Mouse (Mus musculus) hindbrain, embryonic 12.5 days (tissue): ENCODE data around the gene Ndufb5. TPM values are rescaled to one million over a fixed set of nuclear protein-coding genes. Genes with fewer than 3 reads are reported as not detected.
"Not testable (repeated sequence)": the region's sequence is repeated elsewhere in the genome, so short reads cannot be mapped to it uniquely, and the experiment has no call there.

Experiments used
- ATAC-seq: fragments of 200-750 bp; cut with Nextera tagmentation; 2 replicates; pipeline ENCODE4 v1.8.0; 2017; ENCODE audit warnings: moderate TSS enrichment; ENCODE audit not compliant: low FRiP score
- H3K27ac ChIP-seq: fragments of 300-500 bp; sonication (generic); 2 replicates; pipeline ENCODE4 v1.5.1; 2016; ENCODE audit warnings: mild to moderate bottlenecking
- H3K27me3 ChIP-seq: fragments of 300-500 bp; sonication (generic); 2 replicates; pipeline ENCODE4 v1.6.1; 2016; ENCODE audit warnings: mild to moderate bottlenecking
- H3K36me3 ChIP-seq: fragments of 300-500 bp; sonication (generic); 2 replicates; pipeline ENCODE4 v1.6.1; 2016; ENCODE audit warnings: mild to moderate bottlenecking
- H3K4me1 ChIP-seq: fragments of 300-500 bp; sonication (generic); 2 replicates; pipeline ENCODE4 v1.6.1; 2016
- H3K4me2 ChIP-seq: fragments of 300-500 bp; sonication (generic); replicated peaks from 2 replicates; pipeline ENCODE4 v1.6.1; 2016; ENCODE audit warnings: mild to moderate bottlenecking
- H3K4me3 ChIP-seq: fragments of 300-500 bp; sonication (generic); 2 replicates; pipeline ENCODE4 v1.5.1; 2016; ENCODE audit warnings: mild to moderate bottlenecking
- H3K9ac ChIP-seq: fragments of 300-500 bp; sonication (generic); 2 replicates; pipeline ENCODE4 v1.6.1; 2016; ENCODE audit warnings: mild to moderate bottlenecking, moderate library complexity
- H3K9me3 ChIP-seq: fragments of 300-500 bp; sonication (generic); replicated peaks from 2 replicates; pipeline ENCODE4 v1.6.1; 2016; ENCODE audit warnings: mild to moderate bottlenecking
- WGBS: fragments of 180-500 bp; shearing (Covaris S2); methylation state at CpG from one replicate; pipeline ENCODE4 v1.1.7; 2016; 5-methylcytosine and 5-hydroxymethylcytosine counted together
- polyA plus RNA-seq: library from polyadenylated mRNA; unstranded; fragments of >200 nt; fragmentation: Nextera tagmentation; extraction: Ambion mirVana; gene quantifications from 2 replicates; pipeline ENCODE4 v1.2.1, GENCODE M21; 2016

Ndufb5 gene
- polyA plus RNA-seq, 1 experiment from 2014 or later: 293 TPM

DNA sequence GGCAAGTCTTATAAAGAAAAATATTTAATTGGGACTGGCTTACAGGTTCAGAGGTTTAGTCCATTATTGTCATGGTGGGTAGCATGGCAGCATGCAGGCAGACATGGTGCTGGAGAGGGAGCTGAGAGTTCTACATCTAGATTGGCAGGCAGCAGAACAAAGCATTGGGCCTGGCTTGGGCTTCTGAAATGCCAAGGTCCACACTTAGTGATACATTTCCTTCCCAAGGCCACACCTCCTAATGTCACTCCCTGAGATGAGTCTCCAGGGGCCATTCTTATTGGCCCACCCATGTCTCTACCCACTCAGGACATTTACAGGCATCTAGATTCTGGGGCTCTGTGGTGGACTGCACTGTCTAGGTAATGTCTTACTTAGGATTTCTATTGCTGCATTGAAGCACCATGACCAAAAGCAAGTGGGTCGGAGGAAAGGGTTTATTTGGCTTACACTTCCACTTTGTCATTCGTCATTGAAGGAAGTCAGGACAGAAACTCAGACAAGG lies 5.5 kb downstream of the Ndufb5 start:
- no peak for ATAC-seq
- Histone ChIP-seq H3K27me3 (no peaks in the 10 kb centered on the region), H3K9me3 (no peaks in the 10 kb centered on the region), H3K27ac (no peak overlapping the region), H3K4me1 (peaks cover 12% of the 10 kb centered on the region), H3K36me3 (peaks cover 38% of the 10 kb centered on the region), H3K9ac (no peak overlapping the region), H3K4me3 (no peak overlapping the region), H3K4me2 (no peak overlapping the region)
- WGBS: 92% methylated on average over 2 of the region's 2 CpGs

DNA sequence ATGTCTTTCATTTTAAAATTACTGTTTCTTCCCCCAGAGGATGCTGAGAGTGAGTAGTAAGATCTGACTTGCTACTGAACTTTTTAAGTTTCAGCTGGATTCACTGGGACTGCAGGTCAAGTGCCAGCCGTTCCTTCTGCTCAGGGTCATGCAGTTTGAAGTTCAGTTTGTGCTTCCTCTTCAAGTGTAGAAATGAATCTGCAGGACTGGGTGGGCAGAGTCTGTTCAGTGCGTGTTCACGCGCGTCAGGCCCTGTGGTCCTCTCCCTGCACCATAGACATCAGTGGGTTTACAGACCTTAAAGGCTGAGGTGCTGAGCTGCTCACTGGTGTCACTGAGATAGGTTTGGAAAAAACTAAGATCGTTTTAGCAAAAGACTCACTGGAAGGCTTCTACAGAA lies 8.2 kb downstream of the Ndufb5 start:
- WGBS: 92% methylated on average over 6 of the region's 6 CpGs
- H3K27ac ChIP-seq: no peak overlapping the region
- no peaks in the 10 kb centered on the region for H3K27me3 ChIP-seq
- no peaks in the 10 kb centered on the region for H3K9me3 ChIP-seq
- no peak for ATAC-seq
- peaks cover 58% of the 10 kb centered on the region for H3K36me3 ChIP-seq
- H3K4me3 ChIP-seq: no peak overlapping the region
- H3K4me2 ChIP-seq: no peak overlapping the region
- no peaks in the 10 kb centered on the region for H3K4me1 ChIP-seq
- H3K9ac ChIP-seq: no peak overlapping the region

DNA sequence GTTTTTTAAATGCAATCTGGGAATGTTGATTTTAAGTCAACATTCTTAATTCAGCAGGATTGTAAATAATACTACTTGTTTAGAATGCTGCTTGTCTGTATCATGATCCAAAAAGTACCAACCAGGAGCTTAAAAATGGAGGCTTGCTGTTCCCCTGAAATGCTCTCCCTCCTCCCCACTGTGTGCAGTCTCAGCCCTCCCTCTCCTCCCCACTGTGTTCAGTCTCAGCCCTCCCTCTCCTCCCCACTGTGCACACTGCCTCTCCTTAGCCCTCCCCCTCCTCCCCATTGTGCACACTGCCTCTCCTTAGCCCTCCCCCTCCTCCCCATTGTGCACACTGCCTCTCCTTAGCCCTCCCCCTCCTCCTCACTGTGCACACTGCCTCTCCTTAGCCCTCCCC lies 8.6 kb downstream of the Ndufb5 start:
- not testable (repeated sequence) for ATAC-seq
- H3K36me3 ChIP-seq: peaks cover 62% of the 10 kb centered on the region

DNA sequence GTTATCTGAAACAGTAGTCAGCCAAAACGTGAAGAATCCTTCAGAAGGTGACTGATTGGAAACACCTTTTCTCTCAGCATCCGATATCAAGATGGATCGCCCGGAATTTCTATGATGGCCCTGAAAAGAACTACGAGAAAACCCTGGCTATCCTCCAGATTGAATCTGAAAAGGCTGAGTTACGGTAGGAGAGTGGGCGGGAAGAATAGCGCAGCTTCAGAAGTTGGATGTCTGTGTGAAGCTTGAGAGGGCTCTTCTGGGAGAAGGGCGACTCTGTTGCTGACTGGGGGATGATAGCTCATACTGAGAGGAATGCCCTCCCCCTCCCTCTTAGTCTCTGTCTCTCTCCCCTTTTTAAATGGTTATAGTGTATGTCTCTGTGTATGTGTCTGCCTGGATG lies 11.6 kb downstream of the Ndufb5 start:
- no peak for ATAC-seq
- H3K4me1 ChIP-seq: no peaks in the 10 kb centered on the region
- H3K36me3 ChIP-seq: peaks cover 74% of the 10 kb centered on the region
- no peak overlapping the region for H3K4me3 ChIP-seq
- H3K9ac ChIP-seq: no peak overlapping the region
- H3K27ac ChIP-seq: no peak overlapping the region
- WGBS: 91% methylated on average over 9 of the region's 9 CpGs
- H3K27me3 ChIP-seq: no peaks in the 10 kb centered on the region
- no peaks in the 10 kb centered on the region for H3K9me3 ChIP-seq
- H3K4me2 ChIP-seq: no peak overlapping the region

More for the DNA sequence above, 8.6 kb downstream of the Ndufb5 start:
- not testable (repeated sequence) for H3K27me3 ChIP-seq, H3K9me3 ChIP-seq, H3K4me3 ChIP-seq, H3K9ac ChIP-seq, H3K4me2 ChIP-seq, H3K4me1 ChIP-seq, H3K27ac ChIP-seq

DNA sequence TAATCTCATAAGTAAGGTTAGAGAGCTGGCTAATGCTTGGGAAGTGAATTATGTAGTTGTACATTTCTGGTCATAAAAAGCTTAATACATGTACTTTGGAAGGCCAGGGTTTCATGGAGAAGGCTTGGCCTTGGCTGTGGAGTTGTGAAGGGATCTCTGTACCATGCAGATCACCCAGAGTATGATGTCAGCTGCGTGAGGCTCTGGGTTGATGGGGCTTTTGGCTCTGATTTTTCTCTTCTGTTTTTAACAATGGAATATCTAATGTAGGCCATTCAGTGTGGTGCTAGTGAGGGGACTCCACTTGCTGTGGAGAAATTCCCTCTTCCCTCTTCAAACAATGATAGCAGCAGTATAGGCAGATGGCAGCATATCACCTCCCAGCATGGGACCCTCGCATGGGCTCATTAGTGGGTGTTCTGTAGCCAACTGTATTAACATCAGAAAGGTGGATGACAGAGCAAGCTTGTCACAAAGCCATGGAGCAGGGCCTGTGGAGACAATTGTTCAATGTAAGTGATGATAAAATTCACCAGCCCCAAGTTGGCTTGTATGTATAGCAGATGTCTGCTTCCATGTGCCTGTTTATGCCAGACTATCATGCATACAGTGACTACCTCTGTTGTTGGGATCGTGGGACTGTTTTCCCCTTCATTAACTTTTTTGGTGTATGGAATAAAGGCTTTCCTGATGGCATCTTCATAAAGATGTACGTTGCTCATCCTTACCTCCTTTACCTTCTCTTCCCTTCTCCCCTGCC lies 13.2 kb downstream of the Ndufb5 start:
- no peaks in the 10 kb centered on the region for H3K27me3 ChIP-seq
- H3K9me3 ChIP-seq: no peaks in the 10 kb centered on the region
- 80% methylated on average over 4 of the region's 4 CpGs for WGBS
- H3K27ac ChIP-seq: no peak overlapping the region
- no peak for ATAC-seq
- H3K4me1 ChIP-seq: no peaks in the 10 kb centered on the region
- H3K4me2 ChIP-seq: no peak overlapping the region
- no peak overlapping the region for H3K9ac ChIP-seq
- peaks cover 80% of the 10 kb centered on the region for H3K36me3 ChIP-seq
- no peak overlapping the region for H3K4me3 ChIP-seq

DNA sequence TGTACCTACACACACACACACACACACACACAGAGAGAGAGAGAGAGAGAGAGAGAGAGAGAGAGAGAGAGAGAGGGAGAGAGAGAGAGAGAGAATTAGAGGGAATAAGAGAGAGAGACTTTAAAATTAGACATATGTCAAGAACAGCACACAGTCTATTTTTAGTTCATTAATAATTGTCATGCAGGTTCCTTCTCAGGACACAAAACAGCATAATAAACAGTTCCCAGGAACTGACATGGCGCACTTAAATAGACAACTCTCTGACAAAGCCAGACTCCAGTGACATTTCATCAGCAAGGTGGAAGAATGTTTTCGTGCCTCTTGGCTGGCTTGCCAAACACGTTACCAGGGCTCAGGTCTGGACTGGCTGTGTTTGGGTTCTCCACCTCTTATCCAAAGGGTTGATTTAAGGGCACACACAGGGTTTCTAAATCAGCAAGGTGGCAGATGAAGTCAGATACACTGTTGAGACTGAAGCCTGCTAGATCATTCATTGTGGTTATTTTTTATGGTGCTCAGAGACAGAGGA lies 17.7 kb downstream of the Ndufb5 start:
- 92% methylated on average over 3 of the region's 3 CpGs for WGBS

DNA sequence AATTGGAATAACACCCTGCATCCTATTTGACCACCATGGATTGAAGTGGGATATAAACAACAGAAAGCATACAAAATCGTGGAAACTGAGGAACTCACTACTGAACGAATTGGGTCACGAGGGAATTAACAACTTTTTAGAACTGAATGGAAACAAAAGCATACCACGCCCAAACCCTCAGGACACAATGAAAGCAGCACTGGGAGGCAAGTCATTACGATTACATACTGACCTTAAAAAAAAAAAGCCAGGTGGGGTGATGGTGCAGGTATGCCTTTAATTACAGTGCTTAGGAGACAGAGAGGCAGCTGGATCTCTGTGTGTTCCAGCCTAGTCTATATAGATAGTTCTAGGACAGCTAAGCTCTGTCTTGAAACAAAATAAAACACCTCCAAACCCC lies 22.4 kb downstream of the Ndufb5 start:
- Histone ChIP-seq H3K36me3 (peaks cover 6% of the 10 kb centered on the region), H3K4me1 (no peaks in the 10 kb centered on the region), H3K4me3 (no peak overlapping the region), H3K9me3 (no peaks in the 10 kb centered on the region), H3K9ac (no peak overlapping the region), H3K27ac (no peak overlapping the region), H3K27me3 (no peaks in the 10 kb centered on the region), H3K4me2 (no peak overlapping the region)
- 72% methylated on average over 5 of the region's 5 CpGs for WGBS
- ATAC-seq: no peak

More for the DNA sequence above, 17.7 kb downstream of the Ndufb5 start:
- Histone ChIP-seq H3K4me1 (no peaks in the 10 kb centered on the region), H3K9me3 (no peaks in the 10 kb centered on the region), H3K27me3 (no peaks in the 10 kb centered on the region), H3K9ac (no peak overlapping the region), H3K4me2 (no peak overlapping the region), H3K36me3 (peaks cover 48% of the 10 kb centered on the region), H3K27ac (no peak overlapping the region), H3K4me3 (no peak overlapping the region)
- ATAC-seq: no peak

DNA sequence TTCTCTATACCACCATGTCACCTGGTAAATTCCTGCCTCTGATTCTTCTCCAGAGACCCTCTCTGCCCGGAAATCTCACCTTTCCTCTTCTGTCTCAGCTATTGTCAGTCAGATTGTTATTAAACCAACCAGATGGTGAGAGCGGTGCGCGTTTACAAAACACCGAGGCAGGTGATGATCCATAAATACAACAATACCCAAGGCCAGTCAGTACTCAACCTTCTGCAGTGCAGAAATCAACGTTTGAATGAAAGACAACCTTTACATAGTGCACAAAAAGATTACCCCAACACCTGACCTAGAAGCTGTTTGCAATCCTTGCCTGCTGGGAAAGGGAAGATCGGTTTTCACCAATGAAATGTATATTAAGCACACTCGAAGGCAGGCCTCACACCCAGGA lies 26.2 kb downstream of the Ndufb5 start:
- Histone ChIP-seq H3K36me3 (no peaks in the 10 kb centered on the region), H3K9ac (no peak overlapping the region), H3K27me3 (no peaks in the 10 kb centered on the region), H3K4me3 (no peak overlapping the region), H3K4me1 (no peaks in the 10 kb centered on the region), H3K4me2 (no peak overlapping the region), H3K9me3 (no peaks in the 10 kb centered on the region), H3K27ac (no peak overlapping the region)
- no peak for ATAC-seq
- 56% methylated on average over 8 of the region's 8 CpGs for WGBS

DNA sequence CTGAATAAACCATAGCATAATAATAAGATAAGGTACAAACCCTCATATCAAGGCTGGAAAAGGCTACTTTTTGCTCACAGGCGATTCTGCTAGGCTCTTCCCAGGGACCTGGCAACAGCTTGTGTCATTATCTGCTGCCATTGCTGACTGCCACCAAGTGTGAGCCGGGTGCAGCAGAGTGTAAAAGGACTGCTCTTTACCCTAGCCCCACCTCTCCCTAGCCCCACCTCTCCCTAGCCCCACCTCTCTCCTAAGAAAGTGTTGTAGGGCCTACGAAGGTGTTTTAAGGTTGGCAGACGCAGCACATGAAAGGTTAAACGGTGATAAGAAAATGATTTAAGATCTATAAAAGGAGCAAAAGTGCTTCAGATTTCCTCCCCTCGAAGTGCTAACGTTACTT lies 27.1 kb downstream of the Ndufb5 start:
- H3K4me1 ChIP-seq: no peaks in the 10 kb centered on the region
- no peak for ATAC-seq
- H3K4me3 ChIP-seq: no peak overlapping the region
- H3K36me3 ChIP-seq: no peaks in the 10 kb centered on the region
- no peak overlapping the region for H3K9ac ChIP-seq
- H3K27ac ChIP-seq: no peak overlapping the region
- H3K4me2 ChIP-seq: no peak overlapping the region
- no peaks in the 10 kb centered on the region for H3K9me3 ChIP-seq
- WGBS: 51% methylated on average over 7 of the region's 7 CpGs
- no peaks in the 10 kb centered on the region for H3K27me3 ChIP-seq

DNA sequence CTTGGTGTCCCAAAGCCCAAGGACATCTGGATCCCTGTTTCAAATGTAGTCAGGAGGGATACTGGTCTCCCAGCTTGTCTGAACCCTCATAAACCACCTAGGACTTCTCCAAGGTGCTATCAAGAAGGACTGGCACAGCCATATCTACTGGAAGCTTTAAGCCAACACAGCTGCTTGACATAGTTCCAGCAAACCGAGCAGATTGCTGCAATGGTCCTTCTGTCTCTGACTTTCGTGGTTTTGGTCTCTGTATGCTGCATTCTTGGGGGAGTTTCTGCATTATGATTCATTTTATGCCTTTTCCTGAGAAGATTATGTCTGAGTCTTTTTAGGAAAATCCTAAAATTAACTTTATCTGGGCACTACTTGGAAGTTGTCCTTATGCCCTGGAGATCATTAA lies 34.0 kb downstream of the Ndufb5 start:
- no peak overlapping the region for H3K4me3 ChIP-seq
- H3K27ac ChIP-seq: no peak overlapping the region
- H3K9ac ChIP-seq: no peak overlapping the region
- 87% methylated on average over 2 of the region's 2 CpGs for WGBS
- H3K9me3 ChIP-seq: no peaks in the 10 kb centered on the region
- H3K4me1 ChIP-seq: no peaks in the 10 kb centered on the region
- no peak for ATAC-seq
- H3K4me2 ChIP-seq: no peak overlapping the region
- H3K36me3 ChIP-seq: no peaks in the 10 kb centered on the region
- no peaks in the 10 kb centered on the region for H3K27me3 ChIP-seq

Other genes starting within 250 kb of the Ndufb5 start
- 0.12 and 0.13 TPM in 2 replicates for gene Kcnmb3, start 244.8 kb upstream of the Ndufb5 start, polyA plus RNA-seq
- 40.9 and 43.9 TPM in 2 replicates for gene Zfp639, start 226.7 kb upstream of the Ndufb5 start, polyA plus RNA-seq
- gene Mfn1, start 207.5 kb upstream of the Ndufb5 start, polyA plus RNA-seq: 48.4 and 55.3 TPM in 2 replicates
- 55.0 and 60.0 TPM in 2 replicates for gene Gnb4, start 120.4 kb upstream of the Ndufb5 start, polyA plus RNA-seq
- gene Actl6a, start 30.7 kb upstream of the Ndufb5 start, polyA plus RNA-seq: 150 and 164 TPM in 2 replicates
- 33.7 and 38.8 TPM in 2 replicates for gene Mrpl47, start 615 bp downstream of the Ndufb5 start, polyA plus RNA-seq
- 7.7 and 8.0 TPM in 2 replicates for gene Usp13, start 80.6 kb downstream of the Ndufb5 start, polyA plus RNA-seq